Mouse (Mus musculus) left cerebral cortex, postnatal 25 days (tissue): ENCODE measurements at regions not wholly inside any gene's neighbourhood (a gene's known extent, or its start where the extent isn't known, plus 50 kb on each side); places are given as distances from the start of the nearest gene placed in this dataset.

Experiments
- DNase-seq, 2 experiments: peaks; one replicate each; pipeline ENCODE4 v3.0.0; 2022; ENCODE audit warnings: low spot score in 2 of 2, mixed read lengths in 1 of 2
- intact Hi-C: fragments of 180-260 bp; cut with DNase I; formaldehyde crosslinking; loops from one replicate; pipeline ENCODE4 v1.15.1; 2025

- intact Hi-C loops, result no loop called here
- DNase-seq, result peak; percentile 33 to 45
Measured at GRCm38 (mm10) chr14:48330965-48331622, 114.8 kb upstream of the Tmem260 start.

- DNase-seq, result peak; percentile 19 to 65
- intact Hi-C loops, result no loop called here
Measured at GRCm38 (mm10) chr14:48331623-48332000, 114.3 kb upstream of the Tmem260 start.

DNA sequence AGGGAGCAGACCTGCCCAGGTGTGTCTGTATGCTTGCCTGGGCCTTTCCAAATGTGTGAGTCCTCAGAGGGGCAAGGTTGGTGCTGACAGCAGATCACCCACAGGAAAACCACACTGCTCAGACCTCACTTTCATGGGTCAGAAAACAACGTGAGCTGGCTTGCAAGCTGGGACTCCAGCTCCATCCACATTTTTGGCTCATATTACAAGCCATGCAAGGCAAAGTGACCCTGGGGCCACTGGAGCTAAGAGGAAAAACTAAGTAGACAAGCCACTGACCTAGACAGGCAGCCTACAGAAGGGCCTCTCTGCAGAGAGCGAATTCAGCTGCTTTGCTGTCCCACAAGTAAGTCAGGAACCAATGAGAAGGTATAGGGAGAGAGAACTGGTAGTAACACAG is 113.7 kb upstream of the Tmem260 start:
- intact Hi-C loops, result no loop called here

DNA sequence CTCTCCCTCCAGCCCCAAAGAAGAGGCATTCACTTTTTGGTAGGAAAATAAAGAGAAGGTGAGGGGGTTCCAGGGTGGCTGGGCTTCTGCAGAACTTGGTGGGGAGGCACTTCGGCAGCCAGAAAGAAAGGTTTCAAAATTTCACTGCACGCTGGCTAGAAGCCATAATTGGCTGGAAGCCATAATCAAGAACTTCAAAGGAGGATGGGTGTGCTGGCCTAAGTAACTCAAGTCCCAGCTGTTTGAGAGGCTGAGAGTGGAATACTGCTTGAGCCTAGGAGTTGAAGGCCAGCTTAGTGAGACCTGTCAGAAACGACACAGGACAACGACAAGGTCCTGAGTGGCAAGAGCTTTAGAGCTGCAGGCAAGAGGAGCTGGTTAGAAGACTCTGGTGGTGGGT is 113.3 kb upstream of the Tmem260 start:
- DNase-seq, result peak in 1 of 2 experiments; percentile 37
- intact Hi-C loops, result no loop called here

More for the DNA sequence above, 113.7 kb upstream of the Tmem260 start:
- no peak for DNase-seq

GRCm38 (mm10) chr14:48334106-48334809 is 111.7 kb upstream of the Tmem260 start:
- intact Hi-C loops, result no loop called here
- no peak for DNase-seq

- intact Hi-C loops, result no loop called here
- DNase-seq, result no peak
Measured at GRCm38 (mm10) chr14:48339434-48339833, 106.5 kb upstream of the Tmem260 start.

DNA sequence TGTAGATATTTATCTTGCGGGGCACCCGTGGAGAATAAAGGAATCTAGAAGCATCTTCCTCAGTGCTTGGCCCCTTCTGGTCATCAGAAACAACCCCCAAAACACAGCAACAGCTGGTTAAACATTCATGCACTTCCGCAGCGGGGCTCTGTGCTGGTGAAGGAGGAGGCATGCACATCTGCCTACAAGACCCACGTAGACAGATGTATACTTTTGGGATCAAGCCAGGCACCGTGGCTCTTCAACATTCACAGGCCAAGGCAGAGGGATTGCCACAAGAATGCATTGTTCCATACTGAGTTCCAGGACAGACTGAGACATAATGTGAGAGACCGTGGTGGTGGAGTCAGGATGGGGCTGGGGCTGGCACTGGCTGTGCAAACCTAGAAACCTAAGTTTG is 103.0 kb upstream of the Tmem260 start:
- intact Hi-C loops, result no loop called here
- DNase-seq, result no peak

- intact Hi-C loops, result no loop called here
- DNase-seq, result no peak
Measured at GRCm38 (mm10) chr14:48345956-48346355, 100.0 kb upstream of the Tmem260 start.

DNA sequence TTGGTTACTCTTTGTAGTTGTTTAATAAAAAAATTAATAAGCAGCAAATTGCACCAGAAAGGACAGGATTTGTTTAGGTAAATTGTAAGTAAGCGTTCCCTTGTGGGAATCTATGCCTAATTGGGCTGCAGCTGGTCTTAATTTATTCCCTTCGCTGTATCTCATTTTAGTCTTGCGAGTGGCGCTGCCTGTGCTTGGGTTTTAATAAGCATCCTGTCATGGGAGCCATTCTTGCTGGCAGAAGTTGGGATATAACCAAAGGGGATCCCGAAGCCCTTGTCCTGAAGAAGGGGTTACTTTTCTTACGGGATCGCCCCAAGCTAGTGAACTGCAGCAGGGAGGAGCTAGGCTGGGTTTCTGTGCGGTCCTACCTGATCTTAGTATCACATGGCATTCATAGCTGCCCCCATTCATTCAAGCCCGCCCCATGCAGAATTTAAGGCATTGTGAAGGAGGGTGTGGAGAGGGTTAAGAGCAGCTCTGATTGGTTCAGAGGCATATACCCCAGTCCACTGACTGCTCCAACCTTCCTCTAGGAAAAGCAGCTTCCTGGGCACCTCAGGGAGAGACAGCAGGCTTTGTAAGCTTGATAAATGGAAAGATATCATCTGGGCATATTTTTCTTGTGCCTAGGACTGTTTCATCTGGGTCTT is 96.4 kb upstream of the Tmem260 start:
- peak in 1 of 2 experiments; percentile 20 for DNase-seq
- intact Hi-C loops, result no loop called here

DNA sequence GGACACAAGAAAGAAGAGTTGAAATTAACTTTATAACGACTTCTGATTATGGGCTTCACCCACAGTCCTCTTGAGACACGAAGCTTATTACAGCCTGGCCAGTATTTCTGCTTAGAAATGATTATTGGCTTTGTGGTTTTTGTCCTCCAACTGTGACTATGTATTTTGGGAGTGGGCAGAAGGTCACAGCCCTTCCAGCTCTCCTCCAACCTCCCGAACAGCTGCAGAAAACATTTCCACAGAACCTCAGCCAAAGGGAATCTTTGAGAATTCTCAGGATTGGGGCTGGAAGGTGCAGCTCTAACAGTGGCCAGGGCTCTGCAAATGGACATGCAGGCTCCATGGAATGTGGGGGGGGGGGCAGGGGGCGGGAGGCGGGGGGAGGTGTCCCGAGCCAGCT is 94.3 kb upstream of the Tmem260 start:
- intact Hi-C loops, result no loop called here
- no peak for DNase-seq

- no peak for DNase-seq
- intact Hi-C loops, result no loop called here
Measured at GRCm38 (mm10) chr14:48352825-48353224, 93.1 kb upstream of the Tmem260 start.

- intact Hi-C loops, result no loop called here
- no peak for DNase-seq
Measured at GRCm38 (mm10) chr14:48354176-48354575, 91.7 kb upstream of the Tmem260 start.

GRCm38 (mm10) chr14:48357441-48357840 is 88.5 kb upstream of the Tmem260 start:
- intact Hi-C loops, result no loop called here
- no peak for DNase-seq

GRCm38 (mm10) chr14:48358487-48359159 is 87.3 kb upstream of the Tmem260 start:
- peak; percentile 40 to 65 for DNase-seq
- intact Hi-C loops, result loop anchor here (2.0 kb wide), 1 partner anchor 606 kb away; no protein-coding TSS in a partner anchor

DNA sequence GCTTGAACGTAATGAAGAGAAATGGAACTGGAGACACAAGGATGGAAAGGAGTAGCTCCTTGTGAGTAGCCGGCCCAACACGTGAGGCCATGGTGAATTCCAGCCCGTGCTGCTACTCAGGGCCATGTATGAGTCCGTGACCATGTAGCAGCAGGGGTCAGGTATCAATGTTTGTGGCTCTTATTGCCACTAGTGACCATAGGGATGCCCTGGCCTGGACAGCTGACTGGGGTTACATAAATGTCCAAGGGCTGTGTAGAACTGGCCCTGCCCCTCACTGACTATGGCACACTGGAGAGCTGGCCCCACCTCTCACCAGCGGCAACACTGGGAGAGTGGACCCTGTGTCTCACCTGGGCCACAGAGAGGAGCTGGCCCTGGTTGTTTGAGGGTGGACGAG is 84.1 kb upstream of the Tmem260 start:
- intact Hi-C loops, result no loop called here
- no peak for DNase-seq

- DNase-seq, result peak; percentile 88 to 92
- intact Hi-C loops, result loop anchor here (2.0 kb wide), 1 partner anchor 786 kb away; no protein-coding TSS in a partner anchor
Measured at GRCm38 (mm10) chr14:48367006-48367405, 78.9 kb upstream of the Tmem260 start.

- intact Hi-C loops, result loop anchor here (1.0 to 5.0 kb wide), 4 partner anchors 52 to 750 kb away; no protein-coding TSS in a partner anchor
- peak; percentile 59 to 71 for DNase-seq
Measured at GRCm38 (mm10) chr14:48370322-48370721, 75.6 kb upstream of the Tmem260 start.

GRCm38 (mm10) chr14:48371766-48372165 is 74.2 kb upstream of the Tmem260 start:
- intact Hi-C loops, result loop anchor here (1.0 to 5.0 kb wide), 4 partner anchors 51 to 749 kb away; partner anchors contain the start of gene Tmem260
- DNase-seq, result peak; percentile 47 to 85

GRCm38 (mm10) chr14:48376112-48376511 is 69.8 kb upstream of the Tmem260 start:
- DNase-seq, result no peak
- intact Hi-C loops, result no loop called here
